Mouse (Mus musculus): ENCODE data around the gene Ntm.

Gene Ntm

GRCm38 (mm10) chr9:29562419-29563071 is 400.4 kb downstream of the Ntm start:
- DNase-seq, result no peak

GRCm38 (mm10) chr9:29558915-29559314 is 404.0 kb downstream of the Ntm start:
- DNase-seq, result no peak

- DNase-seq, result no peak
Measured at GRCm38 (mm10) chr9:29550582-29550981, 412.4 kb downstream of the Ntm start.

- no peak for DNase-seq
Measured at GRCm38 (mm10) chr9:29550107-29550506, 412.8 kb downstream of the Ntm start.

GRCm38 (mm10) chr9:29536415-29536814 is 426.5 kb downstream of the Ntm start:
- DNase-seq, result no peak

GRCm38 (mm10) chr9:29534773-29535172 is 428.2 kb downstream of the Ntm start:
- DNase-seq, result no peak

- DNase-seq, result no peak
Measured at GRCm38 (mm10) chr9:29534304-29534703, 428.6 kb downstream of the Ntm start.

- DNase-seq, result no peak
Measured at GRCm38 (mm10) chr9:29533556-29533955, 429.4 kb downstream of the Ntm start.

- DNase-seq, result no peak
Measured at GRCm38 (mm10) chr9:29531147-29531917, 431.6 kb downstream of the Ntm start.

GRCm38 (mm10) chr9:29524109-29524508 is 438.8 kb downstream of the Ntm start:
- no peak for DNase-seq

- no peak for DNase-seq
Measured at GRCm38 (mm10) chr9:29523221-29523620, 439.7 kb downstream of the Ntm start.

GRCm38 (mm10) chr9:29519181-29519580 is 443.8 kb downstream of the Ntm start:
- no peak for DNase-seq

- no peak for DNase-seq
Measured at GRCm38 (mm10) chr9:29516688-29517087, 446.3 kb downstream of the Ntm start.

- DNase-seq, result no peak
Measured at GRCm38 (mm10) chr9:29514588-29515356, 448.2 kb downstream of the Ntm start.

GRCm38 (mm10) chr9:29496002-29496401 is 466.9 kb downstream of the Ntm start:
- DNase-seq, result no peak

GRCm38 (mm10) chr9:29482272-29482671 is 480.7 kb downstream of the Ntm start:
- no peak for DNase-seq

- DNase-seq, result no peak
Measured at GRCm38 (mm10) chr9:29479051-29479450, 483.9 kb downstream of the Ntm start.

- no peak for DNase-seq
Measured at GRCm38 (mm10) chr9:29477219-29477618, 485.7 kb downstream of the Ntm start.

- no peak for DNase-seq
Measured at GRCm38 (mm10) chr9:29473418-29473817, 489.5 kb downstream of the Ntm start.

GRCm38 (mm10) chr9:29472226-29472625 is 490.7 kb downstream of the Ntm start:
- no peak for DNase-seq

GRCm38 (mm10) chr9:29464756-29465155 is 498.2 kb downstream of the Ntm start:
- DNase-seq, result no peak

GRCm38 (mm10) chr9:29462970-29463593 is 499.9 kb downstream of the Ntm start:
- no peak for DNase-seq

GRCm38 (mm10) chr9:29457976-29458572 is 504.9 kb downstream of the Ntm start:
- peak; percentile 8 for DNase-seq
